Mouse (Mus musculus): ENCODE results near the gene Shank3.

GRCm38 (mm10) chr15:89454857-89455256, 44.6 kb upstream of the Shank3 start:
- TF ChIP-seq CTCF (IDR thresholded peaks at IDR 0.05; ENCODE audit: low read depth) (no peak), EP300 (IDR thresholded peaks at IDR 0.05; ENCODE audit: low read depth) (no peak)
